Mouse (Mus musculus) intestine, postnatal 0 days (tissue): ENCODE results near the gene Pex10. TPM values are rescaled to one million over a fixed set of nuclear protein-coding genes. Genes with fewer than 3 reads are reported as not detected.

ENCODE experiments used
- ATAC-seq: fragments of 200-750 bp; cut with Nextera tagmentation; 2 replicates; pipeline ENCODE4 v1.8.0; 2017; ENCODE audit warnings: mild to moderate bottlenecking, moderate TSS enrichment, moderate library complexity
- H3K27ac ChIP-seq: fragments of 300-500 bp; sonication (generic); 2 replicates; pipeline ENCODE4 v1.5.1; 2014; ENCODE audit warnings: mild to moderate bottlenecking, low read depth, low read length, moderate library complexity
- H3K27me3 ChIP-seq: fragments of 300-500 bp; sonication (generic); replicated peaks from 2 replicates; pipeline ENCODE4 v1.6.1; 2014; ENCODE audit warnings: low read length, mixed read lengths; ENCODE audit not compliant: control insufficient read depth, insufficient read depth
- H3K36me3 ChIP-seq: fragments of 300-500 bp; sonication (generic); 2 replicates; pipeline ENCODE4 v1.6.1; 2014; ENCODE audit warnings: mild to moderate bottlenecking, moderate library complexity; ENCODE audit not compliant: control insufficient read depth, insufficient read depth
- H3K4me1 ChIP-seq: fragments of 300-500 bp; sonication (generic); replicated peaks from 2 replicates; pipeline ENCODE4 v1.6.1; 2014; ENCODE audit warnings: antibody characterized with exemption, low read length, mixed read lengths; ENCODE audit not compliant: control insufficient read depth, insufficient read depth
- H3K4me2 ChIP-seq: fragments of 300-500 bp; sonication (generic); replicated peaks from 2 replicates; pipeline ENCODE4 v1.6.1; 2014; ENCODE audit warnings: low read depth, mild to moderate bottlenecking, moderate library complexity
- H3K4me3 ChIP-seq: fragments of 300-500 bp; sonication (generic); 2 replicates; pipeline ENCODE4 v1.5.1; 2014; ENCODE audit warnings: low read depth, low read length
- H3K9ac ChIP-seq: fragments of 300-500 bp; sonication (generic); 2 replicates; pipeline ENCODE4 v1.6.1; 2014; ENCODE audit warnings: mild to moderate bottlenecking, low read depth, low read length
- H3K9me3 ChIP-seq: fragments of 300-500 bp; sonication (generic); 2 replicates; pipeline ENCODE4 v1.6.1; 2016; ENCODE audit warnings: mixed run types; ENCODE audit not compliant: control insufficient read depth
- CTCF ChIP-seq: sonication (generic); IDR thresholded peaks from 2 replicates; pipeline ENCODE4 v1.5.1; 2016; ENCODE audit warnings: low read depth, mild to moderate bottlenecking, control low read depth, antibody characterized with exemption, moderate library complexity
- WGBS: fragments of 180-500 bp; shearing (Covaris S2); extraction: QIAGEN DNeasy Blood & Tissue Kit; methylation state at CpG from one replicate; pipeline ENCODE4 v1.1.7; 2014; 5-methylcytosine and 5-hydroxymethylcytosine counted together
- polyA plus RNA-seq: library from polyadenylated mRNA; unstranded; fragments of >200 nt; fragmentation: Nextera tagmentation; extraction: Ambion mirVana; gene quantifications from 2 replicates; pipeline ENCODE4 v1.2.1, GENCODE M21; 2015

Pex10 gene
- 11.7 and 12.9 TPM in 2 replicates for polyA plus RNA-seq

GRCm38 (mm10) chr4:155066834-155067522 lies at the start of gene Pex10:
Gene Pex10, plus strand, starts transcription at chr4:155067016.
- Histone ChIP-seq H3K27me3 (no peaks in the 10 kb centered on the region), H3K9ac (peak within 1 kb of the TSS; percentile 82), H3K9me3 (no peaks in the 10 kb centered on the region), H3K27ac (peak within 1 kb of the TSS; percentile 77), H3K4me3 (peak within 1 kb of the TSS; percentile 72), H3K4me2 (peak within 1 kb of the TSS; percentile 75), H3K36me3 (peaks cover 32% of the 10 kb centered on the region), H3K4me1 (peaks cover 5% of the 10 kb centered on the region)
- TF ChIP-seq CTCF = no peak
- peak; percentile 76 for ATAC-seq
- WGBS = under 1% methylated on average over 48 of the region's 48 CpGs

- WGBS = 76% methylated on average over 11 of the region's 11 CpGs
- ATAC-seq = no peak
- H3K27ac ChIP-seq = no peak overlapping the region
- TF ChIP-seq CTCF = no peak
- no peak overlapping the region for H3K4me2 ChIP-seq
- no peak overlapping the region for H3K9ac ChIP-seq
- H3K4me1 ChIP-seq = peaks cover 5% of the 10 kb centered on the region; the same call in 1 of the 2 replicates
- no peaks in the 10 kb centered on the region for H3K27me3 ChIP-seq
- H3K36me3 ChIP-seq = no peaks in the 10 kb centered on the region
- H3K9me3 ChIP-seq = no peaks in the 10 kb centered on the region
- H3K4me3 ChIP-seq = no peak overlapping the region
Observed at GRCm38 (mm10) chr4:155017253-155017878, 49.5 kb upstream of the Pex10 start.

GRCm38 (mm10) chr4:155018066-155018465 lies 48.8 kb upstream of the Pex10 start:
- no peak for ATAC-seq
- Histone ChIP-seq H3K27me3 (no peaks in the 10 kb centered on the region), H3K36me3 (no peaks in the 10 kb centered on the region), H3K9ac (no peak overlapping the region), H3K9me3 (no peaks in the 10 kb centered on the region), H3K27ac (no peak overlapping the region), H3K4me1 (peaks cover 5% of the 10 kb centered on the region; the same call in 1 of the 2 replicates), H3K4me2 (no peak overlapping the region), H3K4me3 (no peak overlapping the region)
- no peak for TF ChIP-seq CTCF
- 76% methylated on average over 8 of the region's 8 CpGs for WGBS

GRCm38 (mm10) chr4:155018601-155019335 lies 48.0 kb upstream of the Pex10 start:
- Histone ChIP-seq H3K4me2 (peak overlapping the region; percentile 50), H3K4me1 (peaks cover 5% of the 10 kb centered on the region; the same call in 1 of the 2 replicates), H3K4me3 (no peak overlapping the region), H3K9ac (no peak overlapping the region), H3K27me3 (no peaks in the 10 kb centered on the region), H3K9me3 (no peaks in the 10 kb centered on the region), H3K36me3 (no peaks in the 10 kb centered on the region), H3K27ac (no peak overlapping the region)
- no peak for ATAC-seq
- TF ChIP-seq CTCF = peak; percentile 8; the same call in 1 of the 2 replicates
- 20% methylated on average over 15 of the region's 15 CpGs for WGBS

- no peaks in the 10 kb centered on the region for H3K9me3 ChIP-seq
- H3K27ac ChIP-seq = no peak overlapping the region
- H3K4me3 ChIP-seq = no peak overlapping the region
- no peak overlapping the region for H3K9ac ChIP-seq
- H3K4me2 ChIP-seq = peak overlapping the region; percentile 50
- H3K27me3 ChIP-seq = no peaks in the 10 kb centered on the region
- TF ChIP-seq CTCF = no peak
- ATAC-seq = peak; percentile 61
- WGBS = under 1% methylated on average over 10 of the region's 10 CpGs
- H3K36me3 ChIP-seq = no peaks in the 10 kb centered on the region
- H3K4me1 ChIP-seq = peaks cover 5% of the 10 kb centered on the region; the same call in 1 of the 2 replicates
Observed at GRCm38 (mm10) chr4:155019336-155019847, 47.4 kb upstream of the Pex10 start.

- ATAC-seq = no peak; the same call in 1 of the 2 replicates
- Histone ChIP-seq H3K4me3 (no peak overlapping the region), H3K27ac (no peak overlapping the region), H3K36me3 (no peaks in the 10 kb centered on the region), H3K9me3 (no peaks in the 10 kb centered on the region), H3K27me3 (no peaks in the 10 kb centered on the region), H3K4me1 (peaks cover 5% of the 10 kb centered on the region; the same call in 1 of the 2 replicates), H3K4me2 (no peak overlapping the region), H3K9ac (no peak overlapping the region)
- TF ChIP-seq CTCF = no peak
- WGBS = 58% methylated on average over 1 of the region's 1 CpGs
Observed at GRCm38 (mm10) chr4:155020141-155020540, 46.7 kb upstream of the Pex10 start.
